Mouse (Mus musculus) B cell, adult (primary cell): ENCODE measurements around the gene Ndufb7. TPM values are rescaled to one million over a fixed set of nuclear protein-coding genes. Genes with fewer than 3 reads are reported as not detected.

Source experiments
- total RNA-seq: library from RNA; stranded (reverse); gene quantifications from 4 replicates; pipeline ENCODE4 v1.2.4, GENCODE M21; 2023; ENCODE audit not compliant: inconsistent age

Gene Ndufb7
- 78.6 to 95.9 TPM (median 83.3 TPM) in 4 replicates for total RNA-seq

GRCm38 (mm10) chr8:83566469-83567395 is at the start of gene Ndufb7:
Gene Ndufb7 (plus strand): TSS chr8:83566671.

GRCm38 (mm10) chr8:83535736-83536135 is 30.7 kb upstream of the Ndufb7 start, which contains the start of gene Olfr370:
Gene Olfr370 (plus strand): TSS chr8:83535780.

GRCm38 (mm10) chr8:83607661-83608397 is 41.4 kb downstream of the Ndufb7 start, which contains the start of the genes Tecr and Dnajb1:
Gene Tecr (minus strand): TSS chr8:83607971.
Gene Dnajb1 (plus strand): TSS chr8:83608193.

Other genes with a start within 250 kb of the Ndufb7 start
- gene Elmod2, start 234.2 kb upstream of the Ndufb7 start, total RNA-seq = 10.8 to 16.8 TPM (median 13.8 TPM) in 4 replicates
- gene Mgat4d, start 218.2 kb upstream of the Ndufb7 start, total RNA-seq = not detected in 4 replicates
- gene Clgn, start 176.8 kb upstream of the Ndufb7 start, total RNA-seq = not detected in 4 replicates
- gene Scoc, start 108.3 kb upstream of the Ndufb7 start, total RNA-seq = 16.4 to 22.8 TPM (median 21.1 TPM) in 4 replicates
- gene Olfr370, start 30.9 kb upstream of the Ndufb7 start, total RNA-seq = not detected in 4 replicates
- gene Tecr, start 41.3 kb downstream of the Ndufb7 start, total RNA-seq = 184 to 225 TPM (median 220 TPM) in 4 replicates
- gene Dnajb1, start 41.5 kb downstream of the Ndufb7 start, total RNA-seq = 88.1 to 108 TPM (median 91.7 TPM) in 4 replicates
- gene Gipc1, start 86.0 kb downstream of the Ndufb7 start, total RNA-seq = 24.5 to 29.6 TPM (median 27.1 TPM) in 4 replicates
- gene Ptger1, start 100.0 kb downstream of the Ndufb7 start, total RNA-seq = 0.35 to 0.77 TPM (median 0.50 TPM) in 4 replicates
- 340 to 352 TPM (median 342 TPM) in 4 replicates for gene Pkn1, start 132.5 kb downstream of the Ndufb7 start, total RNA-seq
- gene Ddx39, start 148.5 kb downstream of the Ndufb7 start, total RNA-seq = 98.5 to 114 TPM (median 103 TPM) in 4 replicates
- gene Adgre5, start 174.7 kb downstream of the Ndufb7 start, total RNA-seq = 830 to 1,032 TPM (median 998 TPM) in 4 replicates